Mouse (Mus musculus) spleen, embryonic (tissue): ENCODE results near the gene Gm15319.
"Not testable (repeated sequence)": the region's sequence is repeated elsewhere in the genome, so short reads cannot be mapped to it uniquely, and the experiment has no call there.

Source experiments
- CTCF ChIA-PET: fragments of 350-600 bp; sonication (Branson Sonifier 250); formaldehyde crosslinking; loops from one replicate; lab custom pipeline; 2022; lab: Charles Lee

Gene Gm15319

GRCm38 (mm10) chr8:20363110-20363509, at the start of gene Gm15319:
Gene Gm15319, minus strand, starts transcription at chr8:20363210.
- CTCF ChIA-PET, result not testable (repeated sequence)

- CTCF ChIA-PET, result not testable (repeated sequence)
Measured at GRCm38 (mm10) chr8:20410355-20410754, 47.3 kb upstream of the Gm15319 start.

DNA sequence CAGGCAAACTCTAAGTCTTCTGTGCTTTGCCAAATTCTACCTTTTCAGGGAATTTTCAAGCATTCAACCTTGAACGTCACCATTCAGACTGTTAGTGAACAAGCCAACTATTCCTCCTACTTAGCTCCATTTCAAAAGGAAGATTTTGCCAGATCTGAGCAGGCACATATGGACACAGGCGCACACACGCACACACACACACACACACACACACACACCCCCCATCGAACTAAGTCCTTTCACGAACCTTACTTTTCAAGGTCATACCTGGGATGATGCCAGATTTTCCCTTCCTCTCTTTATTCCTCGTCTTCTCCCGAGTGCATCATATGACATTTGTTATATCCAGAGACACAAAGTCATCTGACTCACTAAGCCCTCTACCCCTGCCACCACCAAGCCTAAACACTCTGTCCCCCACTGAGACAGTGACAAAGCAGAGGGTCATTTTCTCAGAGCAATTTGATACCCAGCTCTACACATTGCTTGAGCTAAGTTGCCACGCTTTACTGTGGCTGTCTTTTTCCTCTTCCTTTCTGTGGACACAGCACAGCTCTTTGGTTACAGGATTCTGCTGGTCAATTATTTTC, 45.5 kb upstream of the Gm15319 start:
- CTCF ChIA-PET, result not testable (repeated sequence)

- CTCF ChIA-PET, result not testable (repeated sequence)
Measured at GRCm38 (mm10) chr8:20389363-20389739, 26.3 kb upstream of the Gm15319 start.

DNA sequence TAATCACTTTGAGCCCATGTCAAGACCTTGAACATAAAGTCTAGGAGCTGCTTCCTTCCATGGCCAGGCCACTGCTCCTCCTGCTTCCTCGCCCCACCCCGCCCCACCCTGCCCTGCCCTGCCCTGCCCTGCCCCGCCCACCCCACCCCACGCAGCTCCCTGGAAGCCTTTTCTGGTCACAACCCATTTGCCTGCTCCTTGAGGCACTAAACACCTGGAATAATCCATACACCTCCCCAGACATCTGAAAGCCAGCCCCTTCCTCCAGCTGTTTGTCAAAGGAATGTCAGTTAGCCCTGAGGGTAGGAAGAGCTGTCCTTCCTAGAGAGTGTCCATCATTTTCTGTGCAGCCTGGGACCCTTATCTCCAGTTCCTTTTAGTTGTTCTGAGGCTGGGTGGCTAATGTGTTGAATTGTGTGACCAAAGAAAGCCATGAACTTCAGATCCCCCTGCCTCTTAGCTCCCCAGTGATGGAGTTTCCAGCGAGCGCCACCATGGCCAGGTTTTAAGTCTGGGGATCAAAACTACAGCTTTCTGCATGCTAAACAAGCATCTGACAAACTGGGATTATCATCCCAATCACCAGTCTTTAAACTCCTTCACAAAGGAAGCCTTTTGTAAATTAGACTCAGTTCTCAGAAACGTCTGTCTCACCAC, 25.8 kb upstream of the Gm15319 start:
- CTCF ChIA-PET, result not testable (repeated sequence)

DNA sequence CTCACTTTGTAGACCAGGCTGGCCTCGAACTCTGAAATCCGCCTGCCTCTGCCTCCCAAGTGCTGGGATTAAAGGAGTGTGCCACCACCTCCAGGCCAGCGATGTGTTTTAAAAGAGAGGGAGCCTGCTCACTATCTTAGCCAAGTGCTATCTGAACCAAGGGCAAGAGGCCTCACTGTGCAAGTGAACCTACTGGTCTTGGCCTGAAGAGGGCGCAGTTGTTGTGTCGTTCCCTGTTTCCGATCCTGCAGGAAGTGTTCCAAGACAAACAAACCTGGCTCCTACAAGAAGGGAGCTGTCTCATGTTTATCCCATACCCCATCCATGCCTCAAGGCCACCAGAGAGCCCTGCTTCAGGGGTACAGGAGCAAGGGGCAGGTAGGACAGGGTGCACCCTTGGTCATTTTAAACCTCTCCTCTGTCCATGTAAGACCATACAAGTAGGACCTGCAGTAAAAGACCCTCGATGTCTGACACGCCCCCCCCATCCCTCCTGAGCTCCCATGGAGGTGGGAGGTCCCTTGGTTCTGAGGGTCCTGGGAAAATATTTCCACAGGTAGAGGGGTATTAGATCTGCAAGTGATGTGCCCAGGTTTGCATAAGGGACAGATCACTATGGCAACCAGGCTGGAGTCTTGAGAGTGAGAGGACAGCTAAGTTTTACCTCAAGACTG, 24.2 kb upstream of the Gm15319 start:
- CTCF ChIA-PET, result not testable (repeated sequence)

DNA sequence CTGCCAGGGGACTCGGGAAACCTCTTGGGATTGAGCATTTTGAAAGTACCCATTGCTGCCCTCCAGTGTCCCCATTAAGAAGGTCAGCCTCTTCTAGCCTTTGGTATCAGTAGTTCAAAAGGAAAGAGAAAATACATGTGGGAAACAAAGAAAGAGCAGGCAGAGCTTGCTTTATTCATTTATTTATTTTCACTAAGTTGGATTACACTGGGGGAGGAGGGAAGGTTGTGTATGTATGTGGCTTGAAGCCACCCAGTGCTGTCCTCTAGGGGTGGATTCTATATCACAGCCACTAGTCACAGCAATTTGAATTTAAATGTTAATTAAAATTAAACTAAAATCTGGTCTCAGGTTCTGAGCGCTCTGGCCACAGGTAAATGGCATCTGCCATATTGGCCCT, 22.0 kb upstream of the Gm15319 start:
- CTCF ChIA-PET, result not testable (repeated sequence)

DNA sequence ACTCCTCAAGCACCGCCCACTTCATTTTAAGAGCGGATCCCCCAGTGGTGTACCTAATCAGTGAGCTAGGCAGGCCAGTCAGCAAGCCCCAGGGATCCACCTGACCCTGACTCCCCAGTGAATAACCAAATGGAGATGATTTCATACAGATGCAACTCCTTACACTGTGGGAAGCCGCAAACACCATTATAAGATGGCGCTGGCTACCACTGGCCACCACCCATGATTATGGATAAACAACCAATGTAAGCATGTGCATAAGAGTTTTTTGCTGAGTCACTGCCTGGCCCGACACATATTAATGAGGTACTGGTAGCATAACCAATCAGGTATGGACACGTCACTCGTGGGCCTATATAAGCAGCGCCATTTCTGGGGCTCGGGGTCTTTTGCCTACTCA, 21.1 kb upstream of the Gm15319 start:
- CTCF ChIA-PET, result not testable (repeated sequence)

DNA sequence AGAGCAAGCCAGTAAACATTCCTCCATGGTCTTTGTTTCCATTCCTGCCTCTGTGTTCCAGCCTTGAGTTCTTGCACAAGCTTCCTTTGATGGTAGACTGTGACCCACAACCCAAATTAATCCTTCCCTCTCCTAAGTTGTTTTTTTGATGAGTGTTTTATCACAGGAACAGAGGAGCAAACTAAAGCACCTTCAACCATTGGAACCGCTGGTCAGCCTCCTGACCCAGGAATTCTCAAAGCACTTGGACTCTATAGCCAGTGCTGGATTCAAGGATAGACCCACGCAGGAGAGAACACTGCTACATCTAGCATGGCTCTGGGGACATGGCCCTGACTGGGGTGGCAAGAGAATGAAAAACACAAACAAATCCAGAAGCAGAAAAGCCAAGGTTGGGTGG, 19.1 kb upstream of the Gm15319 start:
- CTCF ChIA-PET, result not testable (repeated sequence)

GRCm38 (mm10) chr8:20381637-20382036, 18.6 kb upstream of the Gm15319 start:
- CTCF ChIA-PET, result not testable (repeated sequence)

- CTCF ChIA-PET, result not testable (repeated sequence)
Measured at GRCm38 (mm10) chr8:20381239-20381620, 18.2 kb upstream of the Gm15319 start.

GRCm38 (mm10) chr8:20380590-20381238, 17.7 kb upstream of the Gm15319 start:
- CTCF ChIA-PET, result not testable (repeated sequence)

DNA sequence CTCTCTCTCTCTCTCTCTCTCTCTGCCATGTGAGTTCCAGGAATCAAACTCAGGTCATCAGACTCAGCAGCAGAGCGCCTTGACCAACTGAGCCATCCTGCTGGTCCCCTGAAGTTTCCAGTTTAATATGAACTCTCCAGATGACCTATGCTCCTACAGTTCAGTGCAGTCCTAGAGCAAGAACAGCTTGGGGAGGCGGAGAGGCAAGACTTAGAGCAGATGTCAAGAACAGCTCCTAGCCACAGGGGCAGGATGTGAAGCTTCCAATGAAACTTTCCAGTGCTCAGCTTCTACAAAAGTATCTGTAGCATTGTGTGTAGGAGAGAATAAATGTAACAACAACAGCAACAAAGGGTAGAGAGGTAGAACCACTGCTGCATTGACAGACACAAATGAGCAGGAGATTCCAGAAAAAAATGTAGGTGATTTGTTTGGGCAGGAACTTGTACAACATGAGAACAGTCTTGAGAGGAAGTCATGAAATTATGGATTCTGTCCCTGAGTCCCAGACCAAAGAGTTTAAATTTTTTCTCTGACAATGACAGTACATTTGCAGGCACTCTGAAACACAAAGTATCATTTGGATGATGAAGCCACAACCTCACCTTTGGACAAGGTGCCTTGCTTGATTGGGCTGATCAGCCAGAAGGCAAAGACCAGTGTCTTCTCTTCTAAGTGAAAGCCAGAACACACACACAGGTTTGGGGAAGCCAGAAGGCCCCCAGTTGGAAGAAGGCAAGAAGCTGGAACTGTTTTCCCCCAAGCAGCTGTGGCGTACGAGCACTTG, 16.8 kb upstream of the Gm15319 start:
- CTCF ChIA-PET, result not testable (repeated sequence)

GRCm38 (mm10) chr8:20378786-20379649, 16.0 kb upstream of the Gm15319 start:
- CTCF ChIA-PET, result not testable (repeated sequence)

- CTCF ChIA-PET, result not testable (repeated sequence)
Measured at GRCm38 (mm10) chr8:20378353-20378752, 15.3 kb upstream of the Gm15319 start.

- CTCF ChIA-PET, result not testable (repeated sequence)
Measured at GRCm38 (mm10) chr8:20375698-20376097, 12.7 kb upstream of the Gm15319 start.

DNA sequence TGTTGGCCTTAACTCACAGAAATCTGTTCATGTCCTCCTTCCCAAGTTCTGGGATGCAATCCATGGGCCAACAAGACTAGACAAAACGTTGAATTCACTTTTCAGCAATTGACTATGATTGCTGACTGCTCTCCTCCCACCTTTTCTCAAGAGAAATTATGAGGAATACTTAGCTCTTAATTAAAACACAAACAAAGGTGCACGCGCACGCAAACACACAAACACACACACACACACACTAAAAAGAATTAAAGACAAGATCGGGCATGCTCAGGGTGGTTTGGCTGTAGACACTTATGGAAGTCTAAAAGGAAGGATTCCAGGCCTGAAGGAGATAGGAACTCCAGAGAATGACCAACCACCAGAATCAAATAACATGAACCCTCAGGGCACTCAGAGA, 6.6 kb downstream of the Gm15319 start:
- CTCF ChIA-PET, result not testable (repeated sequence)

DNA sequence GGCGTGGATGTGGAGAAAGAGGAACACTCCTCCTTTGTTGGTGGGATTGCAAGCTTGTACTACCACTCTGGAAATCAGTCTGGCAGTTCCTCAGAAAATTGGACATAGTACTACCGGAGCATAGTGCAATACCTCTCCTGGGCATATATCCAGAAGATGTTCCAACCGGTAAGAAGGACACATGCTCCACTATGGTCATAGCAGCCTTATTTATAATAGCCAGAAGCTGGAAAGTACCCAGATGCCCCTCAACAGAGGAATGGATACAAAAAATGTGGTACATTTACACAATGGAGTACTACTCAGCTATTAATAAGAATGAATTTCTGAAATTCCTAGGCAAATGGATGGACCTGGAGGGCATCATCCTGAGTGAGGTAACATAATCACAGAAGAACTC, 9.4 kb downstream of the Gm15319 start:
- CTCF ChIA-PET, result not testable (repeated sequence)

DNA sequence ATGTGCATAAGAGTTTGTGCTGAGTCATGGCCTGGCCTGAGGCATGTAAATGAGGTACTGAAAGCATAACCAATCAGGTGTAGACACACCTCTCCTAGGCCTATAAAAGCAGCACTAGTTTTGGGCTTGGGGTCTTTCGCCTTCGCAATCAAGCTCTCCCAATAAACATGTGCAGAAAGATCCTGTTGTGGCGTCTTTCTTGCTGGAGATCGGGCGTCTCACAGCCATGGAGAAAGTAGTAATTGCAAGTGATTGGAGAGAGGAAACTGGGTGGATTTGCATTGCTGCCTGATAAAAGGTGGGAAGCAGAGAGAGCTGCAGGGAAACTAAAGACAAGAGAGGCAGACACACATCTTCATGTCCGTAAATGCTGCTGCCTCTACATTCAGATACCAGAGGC, 60.3 kb downstream of the Gm15319 start:
- CTCF ChIA-PET, result not testable (repeated sequence)

DNA sequence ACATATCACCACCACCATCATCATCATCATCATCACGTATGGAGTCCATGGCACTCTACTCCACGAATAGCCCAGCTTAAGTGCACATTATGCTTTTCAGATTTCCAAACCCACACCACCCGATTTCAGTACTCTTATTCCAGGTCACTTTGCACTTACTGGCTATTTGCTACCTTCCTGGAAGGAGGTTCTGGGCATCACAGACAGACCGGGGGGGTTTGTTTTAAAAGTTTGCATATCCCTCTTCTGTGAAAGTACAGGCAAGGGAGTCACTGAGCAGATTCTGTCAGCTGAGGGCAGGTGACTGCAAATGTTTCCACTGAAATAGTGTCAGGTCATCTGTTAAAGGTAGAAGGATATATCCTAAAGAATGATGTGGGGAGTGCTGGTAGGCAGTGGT, 63.0 kb downstream of the Gm15319 start:
- CTCF ChIA-PET, result not testable (repeated sequence)

- CTCF ChIA-PET, result not testable (repeated sequence)
Measured at GRCm38 (mm10) chr8:20297939-20298505, 65.0 kb downstream of the Gm15319 start.
